Mouse (Mus musculus): Measurements from ENCODE around the gene Dennd2d. TPM values are rescaled to one million over a fixed set of nuclear protein-coding genes. Genes with fewer than 3 reads are reported as not detected.

Gene Dennd2d
- total and polyA plus RNA-seq, 2 experiments from 2014 or later = 0.91 to 1.4 TPM

DNA sequence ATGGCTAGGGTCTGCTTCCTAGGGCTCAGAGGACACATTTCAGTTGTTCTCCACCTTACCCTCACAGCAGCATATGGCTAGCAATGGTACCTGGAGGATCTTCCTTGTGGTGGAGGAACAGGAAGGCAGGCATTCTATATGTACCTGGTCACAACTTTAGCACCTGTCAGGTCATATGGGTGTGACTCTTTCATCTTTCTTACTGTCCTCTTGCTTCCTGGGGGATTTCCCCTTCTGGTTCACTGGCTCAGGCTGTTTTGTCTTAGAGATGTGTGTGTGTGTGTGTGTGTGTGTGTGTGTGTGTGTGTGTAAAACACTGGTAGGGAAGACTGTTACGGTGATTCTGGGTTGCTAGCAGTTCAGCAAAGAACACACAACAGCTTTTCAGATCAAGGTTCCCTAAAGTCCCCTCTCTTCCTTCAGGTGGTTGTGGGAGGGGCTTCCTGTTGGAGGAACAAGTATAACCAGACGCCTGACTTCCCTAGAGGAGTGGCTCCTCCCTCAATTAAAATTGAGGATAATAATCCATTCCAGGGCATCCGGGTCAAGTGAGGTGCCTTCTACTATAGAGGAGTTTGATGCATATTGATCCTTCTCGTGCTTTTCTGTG, 1.7 kb downstream of the Dennd2d start:
- Histone ChIP-seq H3K9ac (replicated peaks; ENCODE audit: low read length, poor library complexity, severe bottlenecking) (no peak overlapping the region), H3K36me3 (ENCODE audit: insufficient read depth, low read length) (no peaks in the 10 kb centered on the region), H3K4me1 (ENCODE audit: insufficient read depth, low read length) (peaks cover 4% of the 10 kb centered on the region; the same call in 1 of the 2 replicates), H3K4me2 (ENCODE audit: low read depth, low read length, poor library complexity, severe bottlenecking) (no peak overlapping the region), H3K4me3 (ENCODE audit: low read depth, low read length) (no peak overlapping the region), H3K27me3 (ENCODE audit: insufficient read depth, low read length) (no peaks in the 10 kb centered on the region), H3K27ac (ENCODE audit: low read depth, low read length) (no peak overlapping the region), H3K9me3 (ENCODE audit: low read length) (no peaks in the 10 kb centered on the region)
- WGBS = 75% methylated on average over 4 of the region's 4 CpGs
- TF ChIP-seq CTCF (IDR thresholded peaks at IDR 0.05) = no peak
- DNase-seq (ENCODE audit: low spot score) (no peak), ATAC-seq (ENCODE audit: low FRiP score) (no peak)

DNA sequence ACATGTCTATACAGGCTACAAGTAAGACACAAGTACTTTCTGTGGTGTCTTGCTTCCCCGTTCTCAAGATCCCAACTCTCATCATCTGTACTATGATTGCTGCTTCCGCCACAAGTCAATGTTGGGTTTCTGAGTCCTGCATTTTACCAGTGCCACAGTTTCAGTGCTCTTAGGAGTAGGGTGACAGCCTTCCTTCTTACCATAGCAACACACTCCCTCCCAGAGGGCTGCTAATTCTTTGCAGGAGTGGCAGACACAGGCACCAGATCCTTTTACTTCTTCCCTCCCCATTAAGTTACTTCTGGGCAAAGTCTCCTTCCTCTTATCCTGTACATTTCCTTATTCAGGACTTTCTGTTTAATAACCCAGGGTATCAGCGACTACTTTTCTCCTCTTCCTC, 2.7 kb downstream of the Dennd2d start:
- DNase-seq (ENCODE audit: low spot score) (no peak), ATAC-seq (ENCODE audit: low FRiP score) (no peak)
- no peak overlapping the region for H3K27ac ChIP-seq (ENCODE audit: low read depth, low read length)
- H3K4me3 ChIP-seq (ENCODE audit: low read depth, low read length) = no peak overlapping the region
- no peaks in the 10 kb centered on the region for H3K36me3 ChIP-seq (ENCODE audit: insufficient read depth, low read length)
- H3K27me3 ChIP-seq (ENCODE audit: insufficient read depth, low read length) = no peaks in the 10 kb centered on the region
- no peaks in the 10 kb centered on the region for H3K9me3 ChIP-seq (ENCODE audit: low read length)
- TF ChIP-seq CTCF (IDR thresholded peaks at IDR 0.05) = no peak
- no peak overlapping the region for H3K4me2 ChIP-seq (ENCODE audit: low read depth, low read length, poor library complexity, severe bottlenecking)
- peaks cover 4% of the 10 kb centered on the region; the same call in 1 of the 2 replicates for H3K4me1 ChIP-seq (ENCODE audit: insufficient read depth, low read length)
- H3K9ac ChIP-seq (replicated peaks; ENCODE audit: low read length, poor library complexity, severe bottlenecking) = no peak overlapping the region
- WGBS = 89% methylated on average over 3 of the region's 3 CpGs

DNA sequence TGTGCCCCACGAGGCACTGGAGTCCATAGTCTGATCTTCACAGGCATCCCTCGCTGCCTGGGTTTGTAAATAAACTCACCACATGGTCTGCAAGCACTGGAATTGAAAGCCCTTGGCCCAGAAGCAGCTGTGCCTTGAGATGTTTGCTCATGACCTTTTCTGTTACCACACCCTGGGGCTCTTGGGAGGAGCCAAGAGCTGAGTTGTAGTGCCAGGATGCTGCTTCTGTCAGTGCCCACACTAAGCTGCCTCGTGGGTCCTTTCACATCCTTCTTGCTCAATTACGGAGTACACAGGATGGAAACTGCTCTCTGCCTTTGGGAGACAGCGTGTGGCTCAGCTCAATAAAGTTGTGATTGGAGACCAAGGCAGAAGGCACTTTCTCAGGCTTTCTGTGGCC, 3.6 kb downstream of the Dennd2d start:
- TF ChIP-seq CTCF (IDR thresholded peaks at IDR 0.05) = no peak
- no peak overlapping the region for H3K4me2 ChIP-seq (ENCODE audit: low read depth, low read length, poor library complexity, severe bottlenecking)
- H3K4me3 ChIP-seq (ENCODE audit: low read depth, low read length) = no peak overlapping the region
- H3K9ac ChIP-seq (replicated peaks; ENCODE audit: low read length, poor library complexity, severe bottlenecking) = no peak overlapping the region
- no peaks in the 10 kb centered on the region for H3K9me3 ChIP-seq (ENCODE audit: low read length)
- H3K4me1 ChIP-seq (ENCODE audit: insufficient read depth, low read length) = peaks cover 4% of the 10 kb centered on the region; the same call in 1 of the 2 replicates
- no peak overlapping the region for H3K27ac ChIP-seq (ENCODE audit: low read depth, low read length)
- DNase-seq (ENCODE audit: low spot score) (no peak), ATAC-seq (ENCODE audit: low FRiP score) (no peak)
- no peaks in the 10 kb centered on the region for H3K27me3 ChIP-seq (ENCODE audit: insufficient read depth, low read length)
- WGBS = 72% methylated on average over 5 of the region's 5 CpGs
- H3K36me3 ChIP-seq (ENCODE audit: insufficient read depth, low read length) = no peaks in the 10 kb centered on the region

- no peaks in the 10 kb centered on the region for H3K36me3 ChIP-seq (ENCODE audit: insufficient read depth, low read length)
- ATAC-seq (ENCODE audit: low FRiP score) (no peak), DNase-seq (ENCODE audit: low spot score) (no peak)
- H3K9me3 ChIP-seq (ENCODE audit: low read length) = no peaks in the 10 kb centered on the region
- no peaks in the 10 kb centered on the region for H3K27me3 ChIP-seq (ENCODE audit: insufficient read depth, low read length)
- no peak overlapping the region for H3K27ac ChIP-seq (ENCODE audit: low read depth, low read length)
- 64% methylated on average over 2 of the region's 2 CpGs for WGBS
- H3K4me3 ChIP-seq (ENCODE audit: low read depth, low read length) = no peak overlapping the region
- no peak for TF ChIP-seq CTCF (IDR thresholded peaks at IDR 0.05)
- H3K4me1 ChIP-seq (ENCODE audit: insufficient read depth, low read length) = peaks cover 2% of the 10 kb centered on the region; the same call in 1 of the 2 replicates
- no peak overlapping the region for H3K9ac ChIP-seq (replicated peaks; ENCODE audit: low read length, poor library complexity, severe bottlenecking)
- H3K4me2 ChIP-seq (ENCODE audit: low read depth, low read length, poor library complexity, severe bottlenecking) = no peak overlapping the region
Observed at GRCm38 (mm10) chr3:106487551-106487950, 5.3 kb downstream of the Dennd2d start.

DNA sequence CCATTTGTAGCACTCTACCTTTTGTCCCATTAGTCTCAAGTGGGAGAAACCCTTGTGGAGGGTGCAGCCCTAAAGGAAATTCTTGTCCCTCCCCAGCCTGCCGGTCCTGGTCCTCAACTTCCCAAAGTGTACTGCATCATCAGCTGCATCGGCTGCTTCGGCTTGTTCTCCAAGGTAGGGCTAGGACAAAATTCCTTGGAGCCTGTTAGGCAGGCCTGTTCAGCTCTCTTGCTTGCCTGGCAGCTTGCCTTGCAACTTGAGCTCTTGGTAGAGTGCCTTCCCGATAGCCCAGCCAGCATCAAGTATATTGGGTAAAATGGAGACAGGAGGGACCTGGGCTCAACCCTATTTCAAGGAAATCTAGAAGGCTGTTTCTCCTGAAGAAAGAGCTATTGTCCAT, 8.0 kb downstream of the Dennd2d start:
- no peaks in the 10 kb centered on the region for H3K9me3 ChIP-seq (ENCODE audit: low read length)
- H3K4me3 ChIP-seq (ENCODE audit: low read depth, low read length) = no peak overlapping the region
- ATAC-seq (ENCODE audit: low FRiP score) = no peak
- no peaks in the 10 kb centered on the region for H3K36me3 ChIP-seq (ENCODE audit: insufficient read depth, low read length)
- H3K27ac ChIP-seq (ENCODE audit: low read depth, low read length) = no peak overlapping the region
- no peaks in the 10 kb centered on the region for H3K27me3 ChIP-seq (ENCODE audit: insufficient read depth, low read length)
- no peak for DNase-seq (ENCODE audit: low spot score)
- no peak for TF ChIP-seq CTCF (IDR thresholded peaks at IDR 0.05)
- no peaks in the 10 kb centered on the region for H3K4me1 ChIP-seq (ENCODE audit: insufficient read depth, low read length)
- 97% methylated on average over 4 of the region's 4 CpGs for WGBS
- no peak overlapping the region for H3K9ac ChIP-seq (replicated peaks; ENCODE audit: low read length, poor library complexity, severe bottlenecking)
- no peak overlapping the region for H3K4me2 ChIP-seq (ENCODE audit: low read depth, low read length, poor library complexity, severe bottlenecking)

- H3K27me3 ChIP-seq (ENCODE audit: insufficient read depth, low read length) = no peaks in the 10 kb centered on the region
- H3K4me1 ChIP-seq (ENCODE audit: insufficient read depth, low read length) = no peaks in the 10 kb centered on the region
- H3K9ac ChIP-seq (replicated peaks; ENCODE audit: low read length, poor library complexity, severe bottlenecking) = no peak overlapping the region
- ATAC-seq (ENCODE audit: low FRiP score) (no peak), DNase-seq (ENCODE audit: low spot score) (no peak)
- H3K36me3 ChIP-seq (ENCODE audit: insufficient read depth, low read length) = no peaks in the 10 kb centered on the region
- no peak overlapping the region for H3K27ac ChIP-seq (ENCODE audit: low read depth, low read length)
- no peak overlapping the region for H3K4me3 ChIP-seq (ENCODE audit: low read depth, low read length)
- no peaks in the 10 kb centered on the region for H3K9me3 ChIP-seq (ENCODE audit: low read length)
- no peak overlapping the region for H3K4me2 ChIP-seq (ENCODE audit: low read depth, low read length, poor library complexity, severe bottlenecking)
- TF ChIP-seq CTCF (IDR thresholded peaks at IDR 0.05) = no peak
- WGBS = 95% methylated on average over 1 of the region's 1 CpGs
Observed at GRCm38 (mm10) chr3:106492723-106493122, 10.5 kb downstream of the Dennd2d start.
